Mouse (Mus musculus): ENCODE data around the gene Sbds.

Gene Sbds

GRCm38 (mm10) chr5:130255017-130255720, at the start of gene Sbds, which contains the start of gene Tyw1:
Sbds (minus strand) TSS chr5:130255530.
Tyw1 (plus strand) TSS chr5:130255619.
- peak; percentile 98 for DNase-seq

GRCm38 (mm10) chr5:130303611-130304010, 48.3 kb upstream of the Sbds start:
- DNase-seq, result no peak

DNA sequence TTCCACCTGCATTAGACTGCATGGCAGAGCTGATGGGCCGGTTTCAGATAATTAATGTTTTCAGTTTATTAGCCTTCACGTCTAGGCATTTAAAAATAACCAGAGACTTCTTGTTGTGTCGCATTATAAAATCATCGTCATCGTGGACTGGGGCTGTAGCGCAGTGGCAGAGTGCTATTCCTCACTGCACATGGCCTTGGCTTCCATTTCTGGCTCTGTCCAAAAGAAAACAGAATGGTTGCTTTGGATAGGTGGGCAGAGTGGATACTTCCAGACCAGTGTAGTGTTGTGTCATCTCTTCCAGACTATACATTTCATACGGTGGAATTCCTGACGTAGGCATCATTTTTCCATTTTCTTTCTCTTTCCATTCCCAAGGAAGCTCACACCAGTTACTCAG, 44.2 kb upstream of the Sbds start:
- no peak for DNase-seq

GRCm38 (mm10) chr5:130298831-130299460, 43.6 kb upstream of the Sbds start:
- no peak for DNase-seq

GRCm38 (mm10) chr5:130296071-130296470, 40.7 kb upstream of the Sbds start:
- no peak for DNase-seq

DNA sequence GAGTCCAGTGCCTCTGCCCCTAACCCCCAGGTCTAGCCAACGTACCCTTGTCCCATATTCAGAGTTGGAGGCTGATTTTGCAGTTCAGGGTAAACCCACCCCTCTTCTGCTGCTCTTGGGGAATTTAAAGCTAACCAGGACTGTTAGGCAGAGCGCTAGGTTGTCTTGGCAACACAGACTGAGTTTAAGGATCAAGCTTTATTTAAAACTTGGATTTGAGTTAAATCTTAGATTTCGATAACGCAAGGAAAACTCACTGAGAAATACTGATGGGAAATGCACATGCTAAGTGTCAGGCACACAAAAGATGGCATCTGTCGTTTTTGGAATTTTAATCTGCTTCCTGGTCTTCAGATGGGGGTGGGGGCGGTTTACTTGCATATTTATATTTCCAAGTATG, 39.3 kb upstream of the Sbds start:
- DNase-seq, result no peak

- peak; percentile 5 for DNase-seq
These were observed 38.6 kb upstream of the Sbds start for GRCm38 (mm10) chr5:130293941-130294340.

- no peak for DNase-seq
These were observed 37.6 kb upstream of the Sbds start for GRCm38 (mm10) chr5:130292976-130293375.

DNA sequence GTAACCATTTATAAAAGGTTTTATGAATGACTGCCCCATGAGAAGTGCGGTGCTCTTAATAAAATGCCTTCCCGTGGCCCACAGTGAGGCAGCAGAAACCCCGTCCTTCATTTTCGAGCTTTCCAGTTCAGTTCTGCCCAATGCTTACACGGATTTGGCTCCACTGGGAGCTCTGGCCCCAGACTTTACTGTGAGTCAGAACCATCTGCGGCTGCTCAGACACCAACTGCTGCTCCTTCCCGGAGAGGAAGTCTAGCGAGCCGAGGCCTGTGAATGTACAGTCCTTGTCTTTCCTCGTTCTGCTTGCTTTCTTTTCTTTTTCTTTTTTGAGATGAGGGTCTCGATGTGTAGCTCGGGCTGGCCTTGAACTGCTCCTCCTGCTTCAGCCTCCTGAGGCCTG, 35.4 kb upstream of the Sbds start:
- DNase-seq, result no peak

DNA sequence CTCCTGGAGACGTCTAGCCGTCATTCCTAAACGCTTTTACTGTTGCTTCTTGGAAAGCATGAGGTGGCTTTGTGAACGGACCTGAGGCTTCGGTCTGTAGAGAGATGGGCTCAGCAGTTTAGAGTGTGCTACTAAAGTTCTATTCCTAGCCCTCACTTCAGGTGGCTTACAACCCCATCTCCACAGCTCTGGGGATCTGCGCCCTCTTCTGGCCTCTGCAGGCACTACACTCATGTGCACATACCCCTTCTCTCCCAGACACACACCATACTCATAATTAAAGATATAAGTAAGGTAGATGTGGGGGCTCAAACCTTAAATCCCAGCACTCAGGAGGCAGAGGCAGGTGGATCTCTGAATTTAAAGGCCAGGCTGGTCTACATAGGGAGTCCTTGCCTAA, 34.9 kb upstream of the Sbds start:
- no peak for DNase-seq

DNA sequence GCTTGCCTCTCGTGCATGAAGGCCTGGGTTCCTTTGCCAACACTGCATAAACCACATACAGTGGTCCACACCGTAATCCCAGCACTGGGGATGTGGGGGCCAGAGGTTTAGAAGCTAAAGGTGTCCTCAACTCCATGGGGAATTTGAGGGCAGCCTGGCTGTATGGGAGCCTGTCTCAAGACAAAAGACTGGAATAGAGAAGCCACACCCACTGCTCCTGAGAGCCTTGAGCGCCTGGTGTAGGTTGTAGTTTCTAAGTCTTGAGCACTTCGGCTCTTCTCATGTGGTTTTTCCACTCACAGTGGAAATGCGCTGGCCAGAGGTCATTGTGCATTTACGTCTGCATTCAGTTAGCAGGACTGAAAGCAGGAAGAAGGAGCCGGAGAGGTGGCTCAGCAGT, 32.8 kb upstream of the Sbds start:
- DNase-seq, result no peak

DNA sequence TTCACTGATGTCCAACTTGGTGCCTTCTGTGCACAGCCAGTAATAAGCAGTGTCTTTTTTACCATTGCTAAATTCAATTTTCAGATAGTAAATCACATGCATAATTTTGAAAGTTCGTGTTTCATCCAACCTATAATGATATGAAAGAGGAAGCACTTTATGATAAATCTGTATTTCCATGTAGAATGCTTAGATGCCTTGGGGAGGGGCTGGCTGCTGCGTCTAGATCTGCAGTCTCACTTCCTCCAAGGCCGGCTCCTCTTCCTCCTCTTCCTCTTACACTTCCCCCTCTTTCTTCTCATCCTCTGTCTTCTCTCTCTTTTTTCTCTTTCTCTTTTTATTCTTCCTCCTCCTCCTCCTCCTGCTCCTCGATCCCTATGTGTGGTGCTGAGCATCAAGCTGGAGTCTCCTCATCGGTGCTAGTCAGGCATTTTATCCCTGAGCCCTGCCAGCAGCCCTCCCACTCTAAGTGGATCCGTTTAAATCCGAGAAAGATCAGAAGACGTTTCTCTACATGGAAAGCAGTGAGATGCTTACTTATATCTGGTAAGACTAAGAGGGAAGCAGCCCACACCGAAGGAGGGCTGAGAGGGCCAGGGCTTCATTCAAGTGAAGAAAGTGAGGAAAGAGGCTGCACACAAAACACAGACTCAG, 27.9 kb upstream of the Sbds start:
- no peak for DNase-seq

GRCm38 (mm10) chr5:130278011-130278472, 22.7 kb upstream of the Sbds start:
- no peak for DNase-seq

GRCm38 (mm10) chr5:130275509-130275908, 20.2 kb upstream of the Sbds start:
- peak; percentile 53 for DNase-seq

DNA sequence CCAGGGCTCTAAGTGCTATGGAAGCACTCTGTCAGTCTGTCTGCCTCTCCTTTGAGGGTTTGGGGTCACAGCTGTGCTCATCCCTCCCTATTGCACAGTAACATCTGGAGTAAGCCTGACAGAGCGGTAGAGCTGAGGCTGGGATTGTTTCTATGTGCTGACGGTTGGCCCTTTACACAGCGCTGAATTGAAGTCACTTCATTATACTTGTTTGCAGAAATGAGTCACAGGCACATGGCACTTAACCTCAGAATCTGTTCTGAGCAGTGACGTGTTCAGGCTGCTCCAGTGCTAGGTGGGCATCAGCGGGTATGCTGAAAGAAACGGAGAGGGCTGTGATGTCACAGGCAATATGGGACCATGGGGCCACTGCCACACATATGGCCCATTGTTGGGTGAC, 17.7 kb upstream of the Sbds start:
- DNase-seq, result no peak

DNA sequence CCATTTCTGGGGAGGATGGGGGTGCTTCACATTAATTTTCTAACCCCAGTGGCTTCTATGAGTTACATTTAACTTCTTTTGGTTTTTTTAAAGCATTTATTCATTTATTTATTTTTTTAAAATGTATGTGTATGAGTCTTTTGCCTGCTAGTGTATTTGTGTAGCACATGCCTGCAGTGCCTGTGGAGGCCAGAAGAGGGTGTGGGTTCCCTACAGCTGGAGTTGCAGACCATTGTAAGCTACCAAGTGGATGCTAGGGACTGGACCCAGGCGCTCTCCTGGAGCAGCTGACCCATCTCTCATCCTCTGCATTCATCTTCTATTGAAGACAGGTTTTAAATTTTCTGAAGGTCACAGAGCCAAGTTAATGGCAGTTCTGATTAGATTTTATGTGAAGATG, 17.0 kb upstream of the Sbds start:
- no peak for DNase-seq

DNA sequence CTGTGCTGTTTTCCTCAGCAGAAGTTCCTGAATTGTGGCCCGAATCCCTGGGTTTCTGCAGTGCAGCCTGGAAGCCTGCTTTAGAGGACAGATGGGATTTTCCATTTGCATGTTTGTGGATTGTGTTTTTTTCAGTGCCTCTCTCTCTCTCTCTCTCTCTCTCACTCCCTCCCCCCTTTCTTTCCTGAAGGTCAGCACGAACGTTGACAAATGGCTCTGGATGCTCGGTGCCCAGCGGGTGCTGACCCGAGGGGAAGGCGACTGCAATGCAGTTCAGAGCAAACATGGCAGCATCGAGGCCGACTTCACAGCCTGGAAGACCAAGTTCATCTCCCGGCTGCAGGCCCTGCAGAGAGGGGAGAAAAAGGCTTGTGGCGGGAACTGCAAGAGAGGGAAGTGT, 13.6 kb upstream of the Sbds start:
- DNase-seq, result no peak

DNA sequence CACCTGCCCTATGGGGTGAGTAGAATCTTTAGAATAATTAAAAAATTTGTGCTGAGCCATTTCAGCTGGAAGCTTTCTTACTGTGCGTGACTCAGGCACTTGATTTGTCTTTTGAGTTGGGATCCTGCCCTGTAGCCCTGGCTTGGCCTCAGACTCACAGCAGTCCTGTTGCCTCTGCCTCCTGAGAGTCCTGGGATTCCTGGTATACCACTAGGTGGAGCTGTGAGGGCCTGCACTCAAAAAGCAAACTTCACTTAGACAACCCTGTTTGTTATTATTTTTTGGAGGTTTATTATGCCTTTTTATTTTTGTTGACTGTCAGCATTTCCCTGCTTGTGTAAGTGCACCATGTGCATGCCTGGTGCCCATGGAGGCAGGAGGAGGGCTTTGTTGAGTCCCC, 12.0 kb upstream of the Sbds start:
- DNase-seq, result peak; percentile 25

DNA sequence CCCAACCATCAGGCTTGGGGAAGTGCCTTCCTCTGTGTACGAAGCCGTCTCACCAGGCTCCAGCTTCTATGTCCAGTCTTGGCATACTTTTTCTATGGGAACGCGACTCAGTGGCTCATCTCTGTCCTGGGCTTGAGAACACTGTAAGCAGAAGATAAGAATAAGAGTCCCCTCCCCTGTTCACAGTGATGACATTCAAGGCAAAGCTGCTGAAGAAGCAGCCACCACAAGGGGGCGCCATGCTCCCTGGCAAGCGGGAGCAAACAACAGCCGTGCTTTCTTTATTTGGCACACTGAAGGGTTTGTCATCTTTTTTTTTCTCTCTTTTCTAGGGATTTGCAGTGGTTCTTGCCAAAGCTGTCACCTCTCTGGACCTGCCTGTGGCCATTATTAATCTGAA, 11.3 kb upstream of the Sbds start:
- DNase-seq, result peak; percentile 25

GRCm38 (mm10) chr5:130264433-130265005, 9.2 kb upstream of the Sbds start:
- DNase-seq, result no peak

DNA sequence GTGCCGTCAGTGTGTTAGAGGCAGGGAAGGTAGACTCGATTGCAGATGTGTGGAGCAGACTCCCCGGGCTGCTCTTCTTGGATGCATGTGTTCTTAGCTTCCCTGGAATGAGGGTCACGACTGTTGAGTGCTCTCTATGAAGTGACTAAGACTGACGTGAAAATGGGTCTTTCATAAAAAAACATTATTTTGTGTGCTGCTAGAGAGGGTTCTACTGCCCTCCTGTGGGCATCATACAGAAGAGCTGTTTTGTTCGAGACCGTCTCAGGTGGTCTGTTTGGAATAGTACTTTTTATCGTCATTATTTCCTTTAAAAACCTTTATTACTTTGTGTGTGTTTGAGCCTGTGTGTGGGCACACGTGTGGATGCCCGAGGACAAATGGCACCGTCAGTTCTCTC, 8.1 kb upstream of the Sbds start:
- no peak for DNase-seq

DNA sequence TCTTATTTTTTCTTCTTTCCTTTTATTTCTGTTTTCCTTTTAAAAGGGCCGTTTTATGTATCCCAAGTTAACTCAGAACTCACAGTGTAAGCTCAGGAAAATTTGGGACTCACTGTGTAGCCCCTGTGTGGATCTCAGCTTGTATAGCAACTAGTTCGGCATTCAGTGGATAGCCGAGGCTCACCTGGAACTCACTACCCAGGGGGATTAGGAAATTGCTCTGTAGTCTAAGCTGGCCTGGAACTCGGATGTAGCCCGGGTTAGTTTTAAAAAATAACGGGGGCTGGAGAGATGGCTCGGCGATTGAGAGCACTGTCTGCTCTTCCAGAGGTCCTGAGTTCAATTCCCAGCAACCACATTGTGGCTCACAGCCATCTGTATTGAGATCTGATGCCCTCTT, 2.0 kb upstream of the Sbds start:
- DNase-seq, result no peak

GRCm38 (mm10) chr5:130256678-130257271, 1.4 kb upstream of the Sbds start:
- peak; percentile 94 for DNase-seq

Measured in lung, postnatal 14 days (tissue).